Mouse (Mus musculus) erythroblast, embryonic 14.5 days (primary cell): ENCODE results near the gene Btaf1.

Experiments used
- GATA1 ChIP-seq: IDR thresholded peaks from 2 replicates; pipeline ENCODE4 v1.6.1; 2012; ENCODE audit warnings: low read length, inconsistent platforms, mixed read lengths
- TAL1 ChIP-seq: IDR thresholded peaks from 3 replicates; pipeline ENCODE4 v1.6.1; 2012; ENCODE audit warnings: low read length, inconsistent platforms, mixed read lengths

- TF ChIP-seq GATA1 (no peak), TAL1 (no peak)
Measured at GRCm38 (mm10) chr19:37018931-37019330, 93.1 kb downstream of the Btaf1 start.
